Mouse (Mus musculus) layer of hippocampus, adult 2 months (tissue): ENCODE data around the gene Tshz2. TPM values are rescaled to one million over a fixed set of nuclear protein-coding genes. Genes with fewer than 3 reads are reported as not detected.

ENCODE experiments used
- DNase-seq, 2 experiments: peaks; one replicate each; pipeline ENCODE4 v3.0.0; 2022; ENCODE audit warnings: low spot score in 2 of 2
- H3K27ac ChIP-seq: fragments of 200-600 bp; 2 replicates; pipeline ENCODE4 v1.8.1; 2022
- H3K4me3 ChIP-seq: fragments of 200-600 bp; 2 replicates; pipeline ENCODE4 v1.8.1; 2022; ENCODE audit warnings: mild to moderate bottlenecking
- CTCF ChIP-seq: fragments of 200-600 bp; conservative IDR thresholded peaks from 2 replicates; pipeline ENCODE4 v1.8.1; 2022; ENCODE audit warnings: antibody characterized with exemption, mild to moderate bottlenecking, moderate library complexity
- total RNA-seq, 2 experiments: library from RNA; stranded (reverse); gene quantifications; 2 replicates each; pipeline ENCODE4 v1.2.3; 2021

Gene Tshz2
- total RNA-seq, 2 experiments from 2014 or later = 25.1 to 33.5 TPM

GRCm38 (mm10) chr2:170120139-170121027, 487.6 kb downstream of the Tshz2 start:
- Histone ChIP-seq H3K4me3 (no peak overlapping the region), H3K27ac (no peak overlapping the region)
- TF ChIP-seq CTCF = no peak
- no peak for DNase-seq

Other genes starting within 250 kb of the Tshz2 start
- not detected for gene Gm11011, start 45.3 kb upstream of the Tshz2 start, total RNA-seq